Mouse (Mus musculus): ENCODE measurements around the gene Ganc. TPM values are rescaled to one million over a fixed set of nuclear protein-coding genes. Genes with fewer than 3 reads are reported as not detected.

Ganc gene
- polyA plus RNA-seq, 1 experiment from 2014 or later, result 10.1 TPM

DNA sequence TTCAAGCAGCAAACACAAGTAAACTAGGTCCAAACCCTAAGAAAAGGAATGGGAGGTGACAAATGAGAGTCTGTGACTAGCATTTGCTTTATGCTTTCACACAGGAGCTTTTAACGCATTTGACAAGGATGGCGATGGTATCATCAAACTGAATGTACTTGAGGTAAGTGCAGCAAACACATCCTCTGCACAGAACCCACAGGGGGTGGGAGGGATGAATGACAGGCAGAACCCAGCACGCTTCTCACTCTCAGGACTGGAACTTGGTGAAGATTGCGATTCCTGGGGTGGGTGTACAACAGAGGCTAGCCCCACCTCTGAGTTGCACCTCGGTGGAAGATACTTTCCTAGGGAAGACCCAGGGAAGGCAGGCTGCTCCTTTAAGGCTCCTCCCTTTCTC, 100.3 kb downstream of the Ganc start:
- Histone ChIP-seq H3K36me3 (peaks cover 24% of the 10 kb centered on the region), H3K4me3 (replicated peaks) (no peak overlapping the region), H3K27ac (replicated peaks) (no peak overlapping the region), H3K27me3 (replicated peaks) (no peaks in the 10 kb centered on the region), H3K9ac (replicated peaks) (no peak overlapping the region), H3K4me2 (no peak overlapping the region), H3K9me3 (replicated peaks) (no peaks in the 10 kb centered on the region), H3K4me1 (no peaks in the 10 kb centered on the region; the same call in 1 of the 2 replicates)
- ATAC-seq (ENCODE audit: low FRiP score), result no peak
- 82% methylated on average over 5 of the region's 5 CpGs for WGBS

Other genes with a start within 250 kb of the Ganc start
- 15.9 and 27.7 TPM in 2 replicates for gene Ehd4, start 249.3 kb upstream of the Ganc start, polyA plus RNA-seq (2015; fragmentation: Nextera tagmentation; extraction: Ambion mirVana)
- 3.5 and 4.2 TPM in 2 replicates for gene Pla2g4e, start 158.6 kb upstream of the Ganc start, polyA plus RNA-seq (2015; fragmentation: Nextera tagmentation; extraction: Ambion mirVana)
- gene Pla2g4d, start 114.7 kb upstream of the Ganc start, polyA plus RNA-seq (2015; fragmentation: Nextera tagmentation; extraction: Ambion mirVana), result 0.04 TPM in 1 of 2 replicates, not detected in the other
- gene Pla2g4f, start 89.7 kb upstream of the Ganc start, polyA plus RNA-seq (2015; fragmentation: Nextera tagmentation; extraction: Ambion mirVana), result 0.06 and 0.09 TPM in 2 replicates
- 35.1 and 36.6 TPM in 2 replicates for gene Vps39, start 50.8 kb upstream of the Ganc start, polyA plus RNA-seq (2015; fragmentation: Nextera tagmentation; extraction: Ambion mirVana)
- gene Tmem87a, start 217 bp downstream of the Ganc start, polyA plus RNA-seq (2015; fragmentation: Nextera tagmentation; extraction: Ambion mirVana), result 7.3 and 9.4 TPM in 2 replicates
- 1.3 and 2.2 TPM in 2 replicates for gene Capn3, start 52.1 kb downstream of the Ganc start, polyA plus RNA-seq (2015; fragmentation: Nextera tagmentation; extraction: Ambion mirVana)
- gene Zfp106, start 159.9 kb downstream of the Ganc start, polyA plus RNA-seq (2015; fragmentation: Nextera tagmentation; extraction: Ambion mirVana), result 30.8 and 34.0 TPM in 2 replicates
- 17.1 and 23.8 TPM in 2 replicates for gene Snap23, start 163.8 kb downstream of the Ganc start, polyA plus RNA-seq (2015; fragmentation: Nextera tagmentation; extraction: Ambion mirVana)
- gene Haus2, start 205.5 kb downstream of the Ganc start, polyA plus RNA-seq (2015; fragmentation: Nextera tagmentation; extraction: Ambion mirVana), result 26.2 and 27.9 TPM in 2 replicates
- gene Lrrc57, start 205.6 kb downstream of the Ganc start, polyA plus RNA-seq (2015; fragmentation: Nextera tagmentation; extraction: Ambion mirVana), result 32.7 and 36.7 TPM in 2 replicates
- 4.2 and 4.3 TPM in 2 replicates for gene Stard9, start 225.2 kb downstream of the Ganc start, polyA plus RNA-seq (2015; fragmentation: Nextera tagmentation; extraction: Ambion mirVana)

Data from neural tube, embryonic 15.5 days (tissue).